Mouse (Mus musculus): ENCODE data around the gene Foxg1.

Gene Foxg1

GRCm38 (mm10) chr12:49382565-49383520, at the start of gene Foxg1:
Gene Foxg1 (plus strand): TSS chr12:49382660.
- no peak for DNase-seq (ENCODE audit: low read depth, low spot score)

DNA sequence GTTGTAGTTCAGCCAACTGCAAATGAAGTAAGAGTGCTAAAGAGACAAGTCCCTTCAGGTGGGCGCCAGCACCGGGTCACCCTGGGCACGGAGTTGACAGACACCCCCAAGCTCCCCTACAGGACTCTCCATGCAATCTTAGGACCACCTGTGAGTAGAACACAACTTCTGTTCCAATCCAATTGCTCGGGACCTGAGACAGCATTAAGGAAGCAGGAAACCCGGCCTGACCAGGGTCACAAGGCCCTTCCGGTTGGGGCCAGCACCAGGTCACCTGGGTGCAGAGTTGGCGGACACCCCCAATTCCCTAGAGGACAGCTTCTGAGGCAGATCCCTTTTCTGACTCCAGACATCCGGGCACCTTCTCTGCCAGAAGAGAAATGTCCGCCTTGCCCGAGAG, 32.8 kb upstream of the Foxg1 start:
- no peak for DNase-seq (ENCODE audit: low read depth, low spot score)

DNA sequence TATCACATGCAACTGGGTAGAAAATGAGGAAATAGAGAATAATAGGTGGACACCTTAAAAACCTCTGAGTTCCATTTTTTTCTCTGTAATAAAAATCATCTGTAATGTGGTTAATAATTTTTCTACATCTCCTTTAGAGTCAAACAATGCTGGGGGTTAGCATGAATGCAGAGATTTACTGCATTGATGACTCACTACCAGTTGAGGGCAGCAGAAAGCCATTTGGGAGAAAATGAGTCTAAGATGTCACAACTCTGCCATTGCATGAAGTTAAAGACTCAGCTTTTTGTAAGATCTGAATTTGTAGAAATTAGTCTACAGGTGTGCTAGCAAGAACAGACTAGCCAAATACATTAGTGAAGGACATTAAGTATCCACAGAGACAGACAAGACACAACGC, 13.5 kb upstream of the Foxg1 start:
- DNase-seq (ENCODE audit: low read depth, low spot score) = no peak

DNA sequence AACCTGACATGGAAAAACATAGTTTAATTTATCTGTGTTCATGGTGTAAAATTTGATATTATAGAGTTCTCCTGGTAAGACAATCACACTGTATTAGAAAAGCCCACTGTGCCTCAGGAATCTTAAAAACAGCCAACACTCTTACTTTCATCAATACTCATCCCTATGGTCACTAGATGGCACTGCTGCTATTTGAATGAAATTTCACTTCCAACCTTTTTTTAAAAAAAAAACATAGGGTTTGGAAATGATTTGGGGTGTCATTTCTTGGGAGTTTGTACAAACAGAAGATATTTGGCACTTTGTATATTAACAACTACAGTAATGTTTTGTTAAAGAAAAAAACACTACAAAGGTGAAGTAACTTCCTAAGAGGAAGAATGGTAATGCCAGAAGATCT, 10.3 kb upstream of the Foxg1 start:
- DNase-seq (ENCODE audit: low read depth, low spot score) = peak; percentile 30

DNA sequence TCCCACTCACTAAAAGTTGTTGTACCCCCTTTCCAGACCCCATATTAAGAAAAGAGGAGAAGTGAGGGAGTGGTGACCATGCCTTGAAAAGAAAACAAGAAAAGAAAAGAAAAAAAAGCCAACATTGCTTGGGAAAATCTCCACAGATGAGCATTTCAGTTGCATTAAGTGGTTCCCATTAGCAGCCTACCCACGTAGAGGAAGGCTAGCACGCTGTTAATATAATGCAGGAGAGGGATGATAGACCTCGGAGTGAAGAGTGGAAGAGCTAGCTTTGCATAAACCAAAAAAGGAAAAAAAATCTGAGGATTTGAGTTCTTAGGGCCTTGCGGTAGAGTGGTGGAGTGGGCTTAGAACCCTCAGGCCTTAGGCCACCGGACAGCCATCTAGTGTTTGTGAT, 9.3 kb upstream of the Foxg1 start:
- no peak for DNase-seq (ENCODE audit: low read depth, low spot score)

GRCm38 (mm10) chr12:49373821-49374605, 8.4 kb upstream of the Foxg1 start:
- no peak for DNase-seq (ENCODE audit: low read depth, low spot score)

DNA sequence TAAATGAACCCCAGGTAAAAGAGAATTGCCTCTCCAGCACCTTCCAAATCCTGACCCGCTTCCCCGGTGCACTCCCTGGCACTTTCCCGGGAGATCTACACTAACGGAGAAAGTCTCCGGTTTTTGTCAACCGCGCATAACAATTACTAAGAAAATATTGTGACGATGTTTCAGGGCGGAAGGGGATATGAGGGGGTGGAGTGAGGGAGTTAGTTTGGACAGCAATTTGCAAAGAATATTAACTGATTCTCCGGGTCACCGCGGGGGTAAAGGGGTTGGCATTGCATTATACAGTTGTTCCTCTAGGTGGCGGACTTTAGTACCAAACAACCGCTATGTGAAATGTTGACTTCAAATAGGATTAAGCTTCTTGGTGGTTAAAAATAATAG, 7.9 kb upstream of the Foxg1 start:
- no peak for DNase-seq (ENCODE audit: low read depth, low spot score)

GRCm38 (mm10) chr12:49375427-49376317, 6.8 kb upstream of the Foxg1 start:
- DNase-seq (ENCODE audit: low read depth, low spot score) = no peak

DNA sequence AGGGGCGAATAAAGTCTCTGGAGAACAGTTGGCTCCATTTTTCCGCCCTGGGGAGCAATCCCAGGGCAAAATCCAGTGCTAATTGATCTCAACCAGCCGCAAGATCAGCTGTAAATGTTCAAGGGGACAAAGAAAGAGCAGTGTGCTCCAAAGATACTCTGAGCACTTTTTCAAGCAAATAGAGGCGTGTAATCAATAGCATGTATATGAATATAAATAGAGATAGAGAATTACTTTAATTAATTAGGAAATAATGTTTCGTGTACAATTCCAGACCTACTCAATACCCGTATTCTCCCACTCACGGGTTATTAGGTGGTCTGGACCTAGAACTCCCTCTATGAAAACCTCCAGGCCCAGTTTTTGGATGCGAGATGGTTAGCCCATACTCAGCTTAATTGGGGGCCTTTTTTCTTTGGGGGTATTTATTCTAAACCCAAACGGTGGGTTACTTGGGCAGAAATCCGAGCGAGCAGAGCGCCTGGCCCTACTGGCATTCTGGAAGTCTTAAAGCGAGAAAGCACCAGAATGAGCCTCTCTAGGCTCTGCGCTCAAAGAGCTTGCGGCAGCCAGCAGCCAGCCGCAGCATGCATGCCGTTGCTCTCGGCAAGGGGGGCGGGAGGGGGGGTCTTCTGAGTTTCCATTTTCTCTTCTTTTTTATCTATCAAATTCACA, 6.0 kb upstream of the Foxg1 start:
- no peak for DNase-seq (ENCODE audit: low read depth, low spot score)

- no peak for DNase-seq (ENCODE audit: low read depth, low spot score)
These were observed 5.0 kb upstream of the Foxg1 start for GRCm38 (mm10) chr12:49377281-49377970.

- no peak for DNase-seq (ENCODE audit: low read depth, low spot score)
These were observed 3.5 kb upstream of the Foxg1 start for GRCm38 (mm10) chr12:49378920-49379319.

- DNase-seq (ENCODE audit: low read depth, low spot score) = no peak
These were observed 3.0 kb upstream of the Foxg1 start for GRCm38 (mm10) chr12:49379446-49379845.

GRCm38 (mm10) chr12:49380442-49380841, 2.0 kb upstream of the Foxg1 start:
- DNase-seq (ENCODE audit: low read depth, low spot score) = no peak

GRCm38 (mm10) chr12:49381031-49381525, 1.4 kb upstream of the Foxg1 start:
- DNase-seq (ENCODE audit: low read depth, low spot score) = no peak

DNA sequence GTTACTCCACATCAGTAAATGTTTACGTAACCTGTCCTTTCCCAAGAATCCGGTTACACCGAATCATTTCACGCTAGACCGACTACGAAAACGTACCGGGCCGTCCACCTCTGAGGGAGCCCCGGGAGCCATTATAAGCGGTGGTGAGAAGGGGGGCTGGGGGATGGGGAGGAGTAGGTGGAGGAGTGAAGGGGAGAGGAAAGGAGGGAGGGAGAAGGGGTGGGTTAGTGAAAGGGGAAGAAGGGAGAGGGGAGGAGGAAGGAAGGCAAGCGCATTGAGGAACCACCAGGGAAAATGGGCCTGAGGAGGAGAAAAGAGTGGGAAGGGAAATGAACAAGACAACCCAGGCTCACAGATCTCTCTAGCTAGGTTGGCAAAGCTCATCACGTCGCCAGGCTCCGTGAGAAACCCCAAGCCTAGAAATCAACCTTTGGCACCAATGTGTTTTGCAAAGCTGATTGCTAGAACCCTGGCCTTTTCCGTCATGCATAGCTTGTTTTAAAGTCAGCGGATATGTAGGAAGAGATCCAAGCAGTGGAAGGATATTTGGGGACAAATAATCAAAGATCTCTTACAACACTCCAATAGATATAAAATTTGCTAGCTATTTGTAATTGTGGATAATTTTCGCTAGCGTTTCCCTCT, 617 bp upstream of the Foxg1 start:
- DNase-seq (ENCODE audit: low read depth, low spot score) = no peak

DNA sequence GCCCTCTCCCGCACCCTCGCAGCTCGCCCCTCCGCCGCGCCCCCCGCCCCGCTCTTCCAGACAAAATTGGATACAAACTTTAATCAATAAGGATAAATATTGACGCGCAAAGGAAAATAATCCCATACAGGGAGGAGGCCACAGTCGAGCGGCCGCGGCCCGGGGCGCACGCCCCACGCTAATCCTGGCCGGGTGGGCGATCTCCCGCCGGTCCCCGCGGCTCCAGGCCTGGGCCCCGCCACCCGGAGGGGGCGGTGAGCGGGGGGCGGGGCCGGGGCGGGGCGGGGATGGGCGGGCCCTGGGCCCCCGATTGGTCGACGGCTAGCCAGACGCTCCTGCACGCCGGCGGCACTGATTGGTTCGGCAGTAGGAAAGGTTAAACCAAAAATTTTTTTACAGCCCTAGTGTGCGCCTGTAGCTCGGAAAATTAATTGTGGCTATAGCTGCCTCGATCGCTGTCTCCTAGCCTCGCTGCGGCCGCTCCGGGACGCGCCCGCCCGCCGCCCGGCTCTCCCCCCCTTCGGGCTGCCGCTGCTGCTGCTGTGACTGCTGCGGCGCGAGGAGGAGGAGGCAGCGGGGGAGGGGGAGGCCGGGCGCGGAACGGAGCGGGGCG, 1.2 kb downstream of the Foxg1 start:
- DNase-seq (ENCODE audit: low read depth, low spot score) = no peak

GRCm38 (mm10) chr12:49384295-49384875, 1.9 kb downstream of the Foxg1 start:
- no peak for DNase-seq (ENCODE audit: low read depth, low spot score)

DNA sequence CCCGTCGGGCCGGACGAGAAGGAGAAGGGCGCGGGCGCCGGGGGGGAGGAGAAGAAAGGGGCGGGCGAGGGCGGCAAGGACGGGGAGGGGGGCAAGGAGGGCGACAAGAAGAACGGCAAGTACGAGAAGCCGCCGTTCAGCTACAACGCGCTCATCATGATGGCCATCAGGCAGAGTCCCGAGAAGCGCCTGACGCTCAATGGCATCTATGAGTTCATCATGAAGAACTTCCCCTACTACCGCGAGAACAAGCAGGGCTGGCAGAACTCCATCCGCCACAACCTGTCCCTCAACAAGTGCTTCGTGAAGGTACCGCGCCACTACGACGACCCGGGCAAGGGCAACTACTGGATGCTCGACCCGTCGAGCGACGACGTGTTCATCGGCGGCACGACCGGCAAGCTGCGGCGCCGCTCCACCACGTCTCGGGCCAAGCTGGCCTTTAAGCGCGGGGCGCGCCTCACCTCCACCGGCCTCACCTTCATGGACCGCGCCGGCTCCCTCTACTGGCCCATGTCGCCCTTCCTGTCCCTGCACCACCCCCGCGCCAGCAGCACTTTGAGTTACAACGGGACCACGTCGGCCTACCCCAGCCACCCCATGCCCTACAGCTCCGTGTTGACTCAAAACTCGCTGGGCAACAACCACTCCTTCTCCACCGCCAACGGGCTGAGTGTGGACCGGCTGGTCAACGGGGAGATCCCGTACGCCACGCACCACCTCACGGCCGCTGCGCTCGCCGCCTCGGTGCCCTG, 2.6 kb downstream of the Foxg1 start, which contains the start of gene Gm43517:
Gene Gm43517, plus strand, starts transcription at position 299 of the 755 bp plus-strand sequence.
- no peak for DNase-seq (ENCODE audit: low read depth, low spot score)
